ENCODE assay signal across 8 mouse cellular contexts in genomic region chr17:29031771-29032273, GRCm38 (mm10). TPM values are rescaled to one million over a fixed set of nuclear protein-coding genes. Genes with fewer than 3 reads are reported as not detected.
DNase-seq lines count a peak whose midpoint lies in the region; ATAC-seq lines count a peak whose summit lies in the region.

No protein-coding gene starts in this region.

- H3K27ac ChIP-seq in heart, embryonic 12.5 days (ENCODE audit: poor library complexity, severe bottlenecking): peak overlapping the region; percentile 99
- peak overlapping the region; percentile 99 for H3K27ac ChIP-seq in forebrain, embryonic 14.5 days (ENCODE audit: low read depth, low read length)
- H3K27ac ChIP-seq in midbrain, embryonic 16.5 days (ENCODE audit: low read length): peak overlapping the region; percentile 92

- peak overlapping the region; percentile 87 for H3K9ac ChIP-seq in heart, embryonic 12.5 days
- H3K9ac ChIP-seq in forebrain, embryonic 14.5 days (ENCODE audit: low read length): peak overlapping the region; percentile 86
- H3K9ac ChIP-seq in midbrain, embryonic 16.5 days (ENCODE audit: low read depth, low read length): peak overlapping the region; percentile 70

- ATAC-seq in heart, embryonic 12.5 days (ENCODE audit: insufficient number of reproducible peaks, low FRiP score): no peak; the same call in 1 of the 2 replicates
- peak; percentile 6 for ATAC-seq in forebrain, embryonic 14.5 days
- ATAC-seq in midbrain, embryonic 16.5 days: no peak

- no peak for DNase-seq in heart, adult 18-20 months
- DNase-seq in R1 (ENCODE audit: low read depth, low spot score): peak; percentile 83
- no peak for DNase-seq in forebrain, embryonic 14.5 days (ENCODE audit: low spot score)
- DNase-seq in kidney, postnatal 14 days: peak; percentile 57
- DNase-seq in thymus, postnatal 25 days: peak; percentile 74
- DNase-seq in layer of hippocampus, adult 11-12 months (ENCODE audit: low spot score): no peak

- peaks cover 14% of the 10 kb centered on the region for H3K36me3 ChIP-seq in heart, embryonic 12.5 days
- peaks cover 10% of the 10 kb centered on the region for H3K36me3 ChIP-seq in forebrain, embryonic 14.5 days (ENCODE audit: control insufficient read depth, insufficient read depth, low read length)
- peaks cover 5% of the 10 kb centered on the region for H3K36me3 ChIP-seq in midbrain, embryonic 16.5 days (ENCODE audit: control insufficient read depth, insufficient read depth, low read length)

- under 1% methylated on average over 26 of the region's 26 CpGs for WGBS in heart, embryonic 12.5 days
- WGBS in forebrain, embryonic 14.5 days: under 1% methylated on average over 26 of the region's 26 CpGs
- 0% methylated on average over 26 of the region's 26 CpGs for WGBS in midbrain, embryonic 16.5 days

- H3K27me3 ChIP-seq in heart, embryonic 12.5 days (replicated peaks): no peaks in the 10 kb centered on the region
- H3K27me3 ChIP-seq in forebrain, embryonic 14.5 days (replicated peaks; ENCODE audit: control insufficient read depth, insufficient read depth, low read length): no peaks in the 10 kb centered on the region
- no peaks in the 10 kb centered on the region for H3K27me3 ChIP-seq in midbrain, embryonic 16.5 days (ENCODE audit: control insufficient read depth, insufficient read depth, low read depth, low read length)

- H3K9me3 ChIP-seq in heart, embryonic 12.5 days (replicated peaks): no peaks in the 10 kb centered on the region
- no peaks in the 10 kb centered on the region for H3K9me3 ChIP-seq in forebrain, embryonic 14.5 days (replicated peaks; ENCODE audit: control insufficient read depth, low read length)
- no peaks in the 10 kb centered on the region for H3K9me3 ChIP-seq in midbrain, embryonic 16.5 days (replicated peaks; ENCODE audit: control insufficient read depth, low read length, poor library complexity, severe bottlenecking)

- H3K4me3 ChIP-seq in heart, embryonic 12.5 days: peak overlapping the region; percentile 73
- H3K4me3 ChIP-seq in forebrain, embryonic 14.5 days (ENCODE audit: low read depth, low read length): peak overlapping the region; percentile 80
- H3K4me3 ChIP-seq in midbrain, embryonic 16.5 days (ENCODE audit: low read depth, low read length): peak overlapping the region; percentile 77

- peaks cover 15% of the 10 kb centered on the region for H3K4me1 ChIP-seq in heart, embryonic 12.5 days (replicated peaks)
- peaks cover 11% of the 10 kb centered on the region for H3K4me1 ChIP-seq in forebrain, embryonic 14.5 days (ENCODE audit: control insufficient read depth, insufficient read depth, low read length)
- H3K4me1 ChIP-seq in midbrain, embryonic 16.5 days (ENCODE audit: control insufficient read depth, insufficient read depth, low read length): peaks cover 22% of the 10 kb centered on the region

- H3K4me2 ChIP-seq in heart, embryonic 12.5 days: peak overlapping the region; percentile 63
- peak overlapping the region; percentile 65 for H3K4me2 ChIP-seq in forebrain, embryonic 14.5 days (ENCODE audit: low read length)
- H3K4me2 ChIP-seq in midbrain, embryonic 16.5 days (ENCODE audit: low read length): peak overlapping the region; percentile 78

RNA-seq across cellular contexts. Expression of gene Srsf3, which starts 0.6 kb away (rescaled TPM):
- 406 and 412 TPM in 2 replicates for polyA plus RNA-seq in heart, embryonic 12.5 days (2016; fragmentation: Nextera tagmentation; extraction: Ambion mirVana)
- 10 to 100 TPM; 74.9 to 89.9 TPM for total RNA-seq in heart, adult 18-20 months (2021)
- 712 and 729 TPM in 2 replicates for polyA plus RNA-seq in forebrain, embryonic 14.5 days (2014; fragmentation: Nextera tagmentation; extraction: Ambion mirVana)
- polyA plus RNA-seq in midbrain, embryonic 16.5 days (2015; fragmentation: Nextera tagmentation; extraction: Ambion mirVana): 425 and 475 TPM in 2 replicates

RNA-seq across cellular contexts. Expression of gene Stk38, which starts 24.0 kb away (rescaled TPM):
- 91.0 and 94.3 TPM in 2 replicates for polyA plus RNA-seq in heart, embryonic 12.5 days (2016; fragmentation: Nextera tagmentation; extraction: Ambion mirVana)
- total RNA-seq in heart, adult 18-20 months (2021): 10 to 100 TPM; 22.0 to 28.8 TPM
- 81.7 and 94.8 TPM in 2 replicates for polyA plus RNA-seq in forebrain, embryonic 14.5 days (2014; fragmentation: Nextera tagmentation; extraction: Ambion mirVana)
- polyA plus RNA-seq in midbrain, embryonic 16.5 days (2015; fragmentation: Nextera tagmentation; extraction: Ambion mirVana): 83.1 and 90.9 TPM in 2 replicates

RNA-seq across cellular contexts. Expression of gene Cdkn1a, which starts 59.0 kb away (rescaled TPM):
- polyA plus RNA-seq in heart, embryonic 12.5 days (2016; fragmentation: Nextera tagmentation; extraction: Ambion mirVana): 43.2 and 45.3 TPM in 2 replicates
- total RNA-seq in heart, adult 18-20 months (2021): 100 to 1,000 TPM; 101 to 149 TPM
- 41.0 and 43.3 TPM in 2 replicates for polyA plus RNA-seq in forebrain, embryonic 14.5 days (2014; fragmentation: Nextera tagmentation; extraction: Ambion mirVana)
- polyA plus RNA-seq in midbrain, embryonic 16.5 days (2015; fragmentation: Nextera tagmentation; extraction: Ambion mirVana): 115 and 148 TPM in 2 replicates

Comparison
In these comparisons a context has a peak if more than half of its experiments do, and no peak if none do; other contexts are left out.
1. DNase-seq: peak in R1 (single experiment), kidney, postnatal 14 days (single experiment) and thymus, postnatal 25 days (single experiment); none in heart, adult 18-20 months (0 of 2), forebrain, embryonic 14.5 days (single experiment) and layer of hippocampus, adult 11-12 months (single experiment).
2. Peak in every context shown above with its lines, with median percentiles within 50 percentile points of each other: H3K27ac ChIP-seq, H3K4me2 ChIP-seq, H3K4me3 ChIP-seq and H3K9ac ChIP-seq.